Mouse (Mus musculus): Measurements from ENCODE around the gene Alas2. TPM values are rescaled to one million over a fixed set of nuclear protein-coding genes. Genes with fewer than 3 reads are reported as not detected.

Alas2 gene
- 1 to 10 TPM; 1.7 to 4.5 (median 3.0) TPM for total RNA-seq (2022)

DNA sequence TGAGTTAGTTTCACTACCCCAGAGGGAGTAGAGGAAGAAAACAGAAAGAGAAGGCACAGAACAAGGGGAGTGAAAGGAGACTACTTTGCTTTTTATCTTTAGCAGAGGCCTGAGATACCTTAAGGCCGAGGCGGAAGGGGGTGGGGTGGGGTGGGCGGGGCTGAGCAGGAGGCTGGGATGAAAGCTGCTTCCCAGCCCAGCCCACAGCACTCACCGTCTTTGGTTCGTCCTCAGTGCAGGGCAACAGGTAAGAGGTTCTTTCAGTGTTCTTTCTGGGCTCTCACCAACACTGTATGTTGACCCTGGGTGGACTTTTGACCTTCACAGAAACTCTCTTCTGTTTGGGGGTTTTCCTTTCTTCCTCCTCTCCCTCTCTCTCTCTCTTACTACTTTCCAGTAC is at the start of gene Alas2:
Alas2 (plus strand) TSS at position 137 of the 400 bp plus-strand sequence.
- DNase-seq (ENCODE audit: low spot score in 2 of 2), result no peak

DNA sequence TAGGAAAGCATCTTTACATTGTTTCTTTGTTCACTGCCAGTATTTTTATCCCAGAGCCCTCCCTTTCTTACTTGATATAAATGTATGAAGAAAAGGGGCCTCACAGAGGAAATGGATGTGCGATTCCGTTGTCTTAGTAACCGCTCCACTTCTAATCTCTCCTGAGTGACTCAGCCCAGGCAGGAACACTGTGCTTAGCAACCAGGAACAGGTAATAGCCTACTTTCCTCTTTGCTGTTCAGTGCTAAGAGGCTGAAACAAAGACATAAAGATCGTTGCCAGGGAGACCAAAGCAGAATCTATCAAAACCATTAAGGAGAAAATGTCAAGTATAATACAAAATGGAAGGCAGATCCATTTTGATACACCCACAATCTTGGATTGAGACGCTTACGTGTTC is 38.5 kb upstream of the Alas2 start:
- DNase-seq (ENCODE audit: low spot score in 2 of 2), result no peak

DNA sequence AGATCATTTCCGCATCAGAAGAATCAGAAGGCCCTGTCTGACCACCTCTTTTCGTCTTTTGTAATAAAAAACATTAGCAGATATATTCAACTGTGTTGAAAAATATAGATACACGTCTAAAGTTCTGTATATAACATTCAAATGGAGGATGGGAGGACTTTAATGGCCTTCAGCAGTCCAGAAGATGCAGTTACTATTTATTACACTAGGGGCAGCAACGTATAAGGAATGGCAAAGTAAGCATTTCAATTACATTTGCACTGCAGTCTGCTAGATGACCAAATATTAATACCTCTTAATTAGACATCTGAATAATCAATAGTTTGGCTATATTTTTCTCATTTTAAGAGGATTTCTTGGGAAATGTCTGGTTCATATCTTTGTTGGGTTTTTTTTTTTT is 36.5 kb upstream of the Alas2 start:
- DNase-seq (ENCODE audit: low spot score in 2 of 2), result no peak

DNA sequence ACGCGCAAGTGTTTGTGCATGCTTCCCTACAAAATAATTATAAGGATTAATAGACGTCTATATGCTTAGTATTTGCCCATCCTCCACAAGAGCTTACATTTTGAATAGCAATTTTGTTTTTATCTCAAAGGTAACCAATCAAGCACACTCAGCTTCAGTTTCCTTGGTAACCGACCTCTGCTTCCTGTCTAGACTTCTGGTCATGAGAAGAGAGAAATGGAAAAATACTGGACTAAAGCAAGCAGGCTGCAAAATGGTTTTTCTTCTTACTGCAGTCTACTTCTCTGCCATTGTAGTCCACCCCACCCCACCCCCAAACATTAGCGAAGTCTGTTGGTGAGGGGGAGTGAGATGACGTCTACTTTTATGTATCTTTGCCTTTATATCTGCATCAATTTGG is 35.9 kb upstream of the Alas2 start:
- no peak for DNase-seq (ENCODE audit: low spot score in 2 of 2)

DNA sequence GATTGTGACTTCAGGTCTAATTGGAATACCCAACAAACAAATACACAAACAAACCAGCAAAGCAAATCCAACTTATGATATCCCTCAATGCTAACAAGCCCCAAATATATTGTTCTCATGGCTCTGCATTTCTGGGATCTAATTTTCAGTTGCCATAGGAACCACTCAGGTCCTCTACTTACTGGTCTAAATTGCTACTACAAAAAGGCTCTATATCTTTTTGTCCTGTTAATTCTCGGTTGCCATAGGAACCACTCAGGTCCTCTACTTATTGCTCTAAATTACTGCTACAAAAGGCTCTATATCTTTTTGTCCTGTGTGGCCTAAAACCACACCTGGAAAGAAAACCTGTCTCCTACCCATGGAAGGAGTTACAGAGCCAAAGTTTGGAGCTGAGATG is 33.0 kb upstream of the Alas2 start:
- no peak for DNase-seq (ENCODE audit: low spot score in 2 of 2)

DNA sequence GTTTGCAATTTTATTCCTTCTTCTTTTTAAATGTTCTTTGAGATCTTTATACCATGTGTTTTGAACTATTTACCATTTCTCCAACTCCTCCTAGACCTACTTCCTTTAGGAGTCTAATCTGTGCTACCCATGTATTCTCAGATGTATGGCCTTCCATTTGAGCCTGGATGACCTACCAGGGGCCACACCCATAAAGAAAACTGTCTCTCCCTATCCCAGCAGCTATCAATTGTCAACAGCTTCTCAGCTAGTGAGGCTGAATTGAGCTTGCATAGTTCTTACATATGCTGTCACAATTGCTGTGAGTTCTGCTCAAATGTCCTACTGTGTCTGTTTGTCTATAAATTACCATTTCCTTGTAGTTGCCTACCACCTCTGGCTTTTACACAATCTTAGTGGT is 31.2 kb upstream of the Alas2 start:
- DNase-seq (ENCODE audit: low spot score in 2 of 2), result no peak

DNA sequence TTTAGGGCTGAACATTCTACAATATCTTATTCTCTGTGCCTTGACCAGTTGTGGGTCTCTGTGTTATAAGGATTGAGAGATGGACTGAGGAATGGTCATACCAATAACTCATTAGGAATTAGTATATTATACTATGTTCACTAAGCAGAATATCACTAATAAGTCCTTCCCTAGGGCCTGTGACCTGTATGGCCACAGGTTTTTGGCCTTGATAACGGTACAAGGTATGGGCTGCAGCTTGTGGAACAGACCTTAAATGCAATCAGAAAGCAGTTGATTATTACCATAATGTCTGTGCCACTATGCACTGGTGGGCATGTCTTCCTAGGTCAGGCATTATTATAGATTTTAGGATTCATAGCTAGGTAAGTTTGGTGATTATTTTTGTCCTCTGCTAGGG is 30.7 kb upstream of the Alas2 start:
- no peak for DNase-seq (ENCODE audit: low spot score in 2 of 2)

DNA sequence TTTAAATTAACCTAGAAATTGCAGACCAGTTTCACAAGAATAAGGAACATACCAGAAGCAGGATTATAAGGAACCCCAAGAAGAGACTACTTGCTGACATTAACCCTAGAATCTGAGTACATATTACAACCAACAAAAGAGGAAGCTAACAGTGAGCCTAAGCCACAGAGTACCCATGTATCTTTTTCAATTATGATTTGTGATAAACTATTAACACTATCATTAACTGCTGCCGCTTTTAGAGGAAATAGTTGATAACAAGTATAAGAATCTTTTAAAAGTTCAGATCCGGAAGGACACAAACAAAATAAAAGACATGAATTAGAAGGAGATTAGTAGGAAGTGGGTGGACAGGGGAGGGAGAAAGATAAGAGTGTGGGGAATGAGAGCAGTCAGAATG is 7.1 kb upstream of the Alas2 start:
- no peak for DNase-seq (ENCODE audit: low spot score in 2 of 2)

DNA sequence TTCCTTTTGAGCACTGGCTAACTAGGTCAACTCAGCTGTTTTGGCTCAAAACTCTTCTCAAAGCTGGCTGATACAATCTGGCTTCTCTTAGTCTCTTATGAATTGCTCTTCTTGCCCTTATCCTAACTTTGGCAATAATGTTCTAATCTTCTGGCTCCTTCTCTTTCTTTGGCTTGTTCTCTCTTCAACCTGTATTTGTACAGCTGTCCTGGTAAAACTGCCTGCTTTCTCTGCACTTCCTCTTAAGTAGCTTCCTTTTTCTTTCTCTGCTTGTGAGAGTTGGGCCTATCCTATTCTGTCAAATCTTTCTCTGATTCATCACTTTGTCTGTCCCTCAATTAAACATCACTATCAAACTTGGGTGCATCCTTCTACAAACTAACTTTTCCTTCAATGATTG is 5.5 kb upstream of the Alas2 start:
- no peak for DNase-seq (ENCODE audit: low spot score in 2 of 2)

DNA sequence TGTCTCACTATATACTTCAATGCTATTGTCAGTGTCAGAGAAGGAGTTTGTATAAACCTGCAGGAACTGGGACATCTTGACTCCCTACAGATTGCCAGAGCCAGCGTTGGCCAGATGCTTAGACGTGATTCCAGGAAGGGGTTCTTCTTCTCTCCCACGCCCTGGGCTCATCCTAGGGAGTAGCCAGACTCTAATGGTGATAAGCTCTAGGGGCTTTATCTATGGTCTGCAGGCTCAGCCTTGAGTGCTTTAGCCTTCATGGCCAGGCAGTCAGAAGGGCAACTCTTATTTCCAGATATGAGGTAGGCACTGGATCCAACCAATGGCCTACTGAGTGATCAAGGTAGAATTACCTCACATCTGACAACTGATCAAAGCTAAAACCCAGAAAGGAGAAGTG is 2.5 kb downstream of the Alas2 start:
- DNase-seq (ENCODE audit: low spot score in 2 of 2), result no peak

DNA sequence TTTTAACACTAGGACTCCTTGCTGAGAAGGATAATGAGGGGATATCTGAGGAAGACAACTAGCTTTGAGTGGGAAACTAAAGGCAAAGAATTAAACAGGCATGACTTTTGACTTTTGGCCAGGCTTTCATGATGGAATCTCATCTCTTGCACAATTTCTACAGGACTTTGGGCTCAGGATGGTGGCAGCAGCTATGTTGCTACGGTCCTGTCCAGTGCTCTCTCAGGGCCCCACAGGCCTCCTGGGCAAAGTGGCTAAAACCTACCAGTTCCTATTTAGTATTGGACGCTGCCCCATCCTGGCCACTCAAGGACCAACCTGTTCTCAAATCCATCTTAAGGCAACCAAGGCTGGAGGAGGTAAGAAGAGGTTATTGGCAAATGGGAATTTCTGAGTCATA is 4.8 kb downstream of the Alas2 start:
- DNase-seq (ENCODE audit: low spot score in 2 of 2), result no peak

DNA sequence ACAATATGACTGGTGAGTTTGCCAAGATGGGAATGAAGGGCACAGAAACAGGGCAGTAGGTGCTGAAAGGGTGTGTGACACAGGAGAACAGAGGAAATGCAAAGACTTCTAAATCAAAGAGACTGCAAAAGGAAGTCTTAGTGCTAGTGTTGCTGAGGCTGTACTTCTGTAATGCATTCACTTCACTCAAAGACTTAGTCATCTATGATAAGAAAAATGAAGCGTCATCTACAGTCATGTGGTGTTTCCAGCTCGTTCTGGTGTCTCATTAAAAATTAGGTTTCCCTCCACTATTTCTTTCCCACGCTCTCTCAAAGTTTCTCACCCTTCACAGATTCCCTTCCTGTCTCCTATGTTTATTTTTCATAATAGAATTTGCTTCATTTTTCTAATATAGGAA is 6.9 kb downstream of the Alas2 start:
- no peak for DNase-seq (ENCODE audit: low spot score in 2 of 2)

DNA sequence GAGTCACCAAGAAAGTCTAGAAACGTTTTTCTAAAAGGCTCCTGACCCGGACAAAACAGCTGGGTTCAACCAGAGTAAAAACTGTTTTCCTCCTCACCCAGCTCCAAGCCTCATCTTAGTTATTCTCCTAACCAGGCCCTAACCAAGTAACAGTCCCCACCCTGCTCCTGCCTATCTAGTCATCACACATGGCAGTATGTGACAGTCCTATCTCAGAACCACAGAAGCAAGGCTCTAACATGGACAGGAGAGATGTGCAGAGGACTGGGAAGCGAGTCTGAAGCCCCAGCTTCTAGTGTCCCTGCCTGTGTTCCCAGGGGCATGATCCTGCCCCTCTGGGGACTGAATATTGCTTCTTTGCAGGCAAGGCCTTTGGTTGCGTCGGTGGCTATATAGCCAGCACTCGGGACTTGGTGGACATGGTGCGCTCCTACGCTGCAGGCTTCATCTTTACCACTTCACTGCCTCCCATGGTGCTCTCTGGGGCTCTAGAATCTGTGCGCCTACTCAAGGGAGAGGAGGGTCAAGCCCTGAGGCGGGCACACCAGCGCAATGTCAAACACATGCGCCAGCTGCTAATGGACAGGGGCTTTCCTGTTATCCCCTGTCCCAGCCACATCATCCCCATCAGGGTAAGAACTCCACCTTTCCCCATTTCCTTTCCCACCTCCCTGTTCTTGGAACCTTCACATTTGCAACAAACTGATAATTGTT is 17.6 kb downstream of the Alas2 start:
- DNase-seq (ENCODE audit: low spot score in 2 of 2), result no peak

DNA sequence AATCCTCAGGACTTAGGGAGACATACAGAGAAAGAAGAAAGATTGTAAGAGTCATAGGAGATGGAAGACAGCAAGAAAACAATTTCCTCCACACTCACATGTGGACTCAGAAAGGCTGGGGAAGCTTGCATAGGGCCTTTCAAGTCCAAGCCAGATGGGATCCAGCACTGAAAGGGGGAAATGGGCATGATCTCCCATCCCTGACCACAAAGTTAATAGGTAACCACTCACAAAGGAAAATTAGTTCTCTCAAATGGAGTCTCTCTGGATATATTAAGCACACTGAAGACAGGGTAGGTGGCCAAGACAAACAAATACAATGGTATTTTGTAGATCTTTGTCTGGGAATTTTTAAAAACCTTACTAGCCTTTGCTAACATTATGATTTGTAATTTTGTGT is 34.7 kb downstream of the Alas2 start:
- DNase-seq (ENCODE audit: low spot score in 2 of 2), result no peak

DNA sequence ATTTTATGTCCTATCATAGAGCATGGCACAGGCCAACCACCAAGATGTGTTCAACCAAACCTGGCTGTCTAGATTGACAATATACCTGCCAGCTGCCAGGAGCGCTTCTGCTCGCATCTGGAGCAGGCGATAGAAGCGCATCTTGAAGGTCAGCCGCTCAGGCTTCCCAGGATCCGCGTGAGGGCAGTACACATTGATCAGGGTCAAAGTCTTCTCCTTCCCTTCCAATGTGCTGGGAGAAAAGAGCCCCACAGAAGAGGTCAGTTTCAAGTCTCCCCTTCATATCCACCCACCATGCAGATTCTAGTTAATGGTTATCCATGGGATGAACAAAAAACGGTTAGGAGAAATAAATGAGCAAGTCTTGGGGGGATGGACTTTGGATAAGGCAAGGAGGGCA is 37.9 kb downstream of the Alas2 start:
- DNase-seq (ENCODE audit: low spot score in 2 of 2), result no peak

DNA sequence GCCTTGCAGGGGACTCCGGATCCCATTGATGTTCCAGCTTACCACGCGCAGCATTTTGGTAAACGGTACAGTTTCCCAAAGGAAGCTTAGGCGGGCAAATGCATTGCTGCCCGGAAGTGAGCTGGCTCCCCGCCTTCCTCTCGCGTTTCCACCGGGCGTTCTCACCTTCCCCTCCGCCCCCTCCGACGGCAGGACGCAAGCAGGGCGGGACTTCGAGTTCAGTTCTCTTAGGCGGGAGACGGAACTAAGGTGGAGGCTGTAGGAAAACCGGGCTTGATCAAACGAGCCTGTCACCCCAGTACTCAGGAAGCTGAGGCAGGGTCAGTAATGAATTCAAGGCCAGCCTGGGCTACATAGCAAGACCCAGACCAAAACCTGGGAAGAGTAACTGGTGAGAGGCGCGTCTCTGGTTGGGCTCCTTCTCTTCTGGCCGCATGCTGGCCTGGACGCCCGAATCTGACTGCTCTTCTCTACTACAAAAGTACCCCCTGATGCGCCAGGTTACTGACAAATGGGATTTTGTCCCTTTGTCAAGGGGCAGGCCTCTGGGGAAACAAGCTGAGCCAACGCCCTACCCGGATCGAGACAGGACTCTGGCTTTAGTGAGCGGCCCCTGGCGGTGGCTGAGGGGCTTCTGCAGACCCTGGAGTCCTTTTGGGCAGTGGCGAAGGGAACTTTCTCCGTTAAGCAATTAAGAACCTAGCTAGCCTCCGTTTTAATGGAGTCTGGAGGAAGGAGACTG is 41.0 kb downstream of the Alas2 start, which contains the start of gene Pfkfb1:
Pfkfb1 (plus strand) TSS at position 207 of the 742 bp plus-strand sequence.
- DNase-seq (ENCODE audit: low spot score in 2 of 2), result peak; percentile 42 to 63

DNA sequence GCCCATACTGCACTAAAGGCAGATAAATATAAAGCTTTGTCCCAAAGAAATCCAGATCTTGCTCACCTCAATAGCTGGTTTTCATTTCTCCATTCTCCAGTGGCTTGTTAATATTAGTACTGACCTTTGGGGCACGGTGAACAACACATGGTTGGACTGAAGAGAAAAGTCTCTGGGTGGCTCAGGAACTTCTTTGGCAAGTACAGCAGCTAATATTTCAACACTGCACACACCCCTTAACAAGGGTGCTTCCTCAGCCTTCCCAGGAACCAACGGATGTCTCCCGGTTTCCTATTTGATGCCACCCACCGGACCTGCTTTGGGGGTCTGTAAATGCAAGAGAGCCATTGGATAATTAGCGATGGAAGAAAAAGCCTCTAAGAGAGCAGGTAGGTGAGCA is 42.5 kb downstream of the Alas2 start, which contains the start of gene Apex2:
Apex2 (minus strand) TSS at position 173 of the 400 bp plus-strand sequence.
- no peak for DNase-seq (ENCODE audit: low spot score in 2 of 2)

DNA sequence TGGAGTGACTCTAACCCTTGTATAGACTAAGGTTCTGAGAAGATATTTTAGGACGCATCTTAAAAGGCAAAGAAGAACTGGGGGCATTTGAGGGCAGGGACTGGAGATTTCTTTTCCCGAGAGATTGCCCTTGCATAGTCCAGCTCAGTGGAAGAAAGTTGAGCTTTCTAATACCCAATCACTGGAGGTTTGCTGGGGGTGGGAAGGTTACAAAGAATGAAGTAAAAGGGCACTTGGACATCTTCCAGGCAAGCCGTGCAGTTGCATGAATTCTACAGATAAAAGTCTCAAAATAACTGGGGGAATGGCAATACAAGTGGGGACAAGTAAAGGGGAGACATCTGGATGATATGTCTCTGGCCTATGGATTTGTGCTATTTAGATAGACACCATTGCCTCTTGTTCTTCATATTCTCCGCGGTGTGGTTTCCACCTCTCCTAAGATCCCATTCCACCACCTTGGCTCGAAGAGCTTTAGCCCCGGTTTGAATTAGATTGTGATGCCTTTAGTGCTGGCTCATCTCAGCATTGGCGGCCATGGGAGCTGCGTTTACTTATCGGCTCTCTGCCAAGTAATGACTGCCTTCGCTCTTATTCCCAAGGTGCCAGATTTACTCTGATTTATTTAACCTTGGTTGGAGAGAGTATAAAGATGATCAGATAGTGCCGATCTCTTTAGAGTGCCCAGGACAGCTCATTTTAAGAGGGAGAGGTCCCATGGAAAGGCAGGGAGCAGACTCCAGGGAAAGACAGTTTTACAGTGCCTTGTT is 46.3 kb downstream of the Alas2 start:
- DNase-seq (ENCODE audit: low spot score in 2 of 2), result no peak

DNA sequence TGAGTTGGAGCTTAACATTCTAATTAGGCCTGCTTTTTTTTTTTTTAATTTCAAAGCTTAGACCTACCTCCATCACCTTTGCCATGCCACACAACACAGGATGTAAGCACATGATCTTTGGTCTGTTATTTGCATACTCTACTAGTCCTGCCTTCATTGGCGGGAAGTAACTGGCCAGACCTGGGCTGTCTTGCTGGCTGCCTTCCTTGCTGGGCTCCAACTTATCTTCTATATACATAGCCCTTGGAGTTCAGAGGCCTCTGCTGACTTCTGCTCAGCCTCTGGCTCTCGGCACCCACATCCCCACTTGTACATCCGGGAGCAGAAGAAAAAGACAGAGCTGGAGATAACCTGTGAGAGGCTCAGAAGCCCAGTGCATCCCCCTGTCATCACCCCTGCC is 47.0 kb downstream of the Alas2 start:
- no peak for DNase-seq (ENCODE audit: low spot score in 2 of 2)

DNA sequence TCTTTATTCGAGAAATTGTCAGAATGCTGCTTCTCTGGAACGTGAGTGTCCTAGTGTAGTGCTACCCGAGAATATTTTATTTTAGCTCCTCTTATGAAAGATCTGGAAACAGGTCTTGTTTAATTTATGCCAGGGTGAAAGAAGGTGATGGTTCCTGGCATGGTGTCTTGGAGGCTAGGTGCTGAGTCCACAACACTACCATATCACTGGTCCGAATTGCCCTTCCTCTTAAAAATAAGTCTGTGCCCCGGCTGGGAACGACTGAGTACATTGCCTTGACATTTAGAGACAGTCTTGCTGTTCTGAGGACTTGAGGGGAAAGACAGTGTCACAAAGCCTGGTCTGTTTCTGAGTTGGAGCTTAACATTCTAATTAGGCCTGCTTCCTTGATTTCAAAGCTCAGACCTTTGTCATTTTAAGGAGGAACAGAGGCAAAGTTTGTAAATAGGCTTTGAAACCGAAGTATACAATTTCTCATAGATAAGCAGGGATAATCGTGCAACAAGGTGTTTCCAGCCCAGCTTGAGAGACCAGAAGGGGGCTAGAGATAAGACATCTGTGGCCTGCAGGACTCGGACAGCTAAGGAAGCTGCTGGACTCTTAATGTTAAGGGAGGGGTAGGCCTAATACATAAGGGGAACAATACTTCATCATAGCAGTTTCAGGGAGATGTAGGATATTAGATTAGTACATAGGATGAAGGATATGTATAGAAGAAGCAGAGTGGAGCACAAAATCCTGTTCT is 48.0 kb downstream of the Alas2 start:
- DNase-seq (ENCODE audit: low spot score in 2 of 2), result no peak

DNA sequence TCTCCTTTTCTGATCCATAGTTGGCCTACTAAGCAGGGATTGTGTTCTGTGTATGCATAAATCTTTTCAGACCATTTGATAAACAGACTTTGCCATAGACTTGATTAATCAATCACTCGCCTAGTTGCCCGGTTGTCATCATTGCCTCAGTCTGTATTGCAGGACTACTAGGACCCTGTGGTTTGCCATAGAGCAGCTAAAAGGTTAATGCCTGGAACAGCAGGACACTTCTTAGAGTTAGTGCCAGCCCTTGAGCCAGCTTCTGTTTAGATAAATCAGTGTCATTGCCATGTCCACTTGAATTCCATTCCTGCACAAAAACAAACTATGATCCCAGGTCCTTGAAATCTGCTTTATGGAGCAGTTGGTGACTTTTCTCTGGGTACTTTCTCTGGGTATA is 51.7 kb downstream of the Alas2 start:
- DNase-seq (ENCODE audit: low spot score in 2 of 2), result no peak

Data from gastrocnemius, adult 8-10 months (tissue).